Mouse (Mus musculus): ENCODE data around the gene Utp3. TPM values are rescaled to one million over a fixed set of nuclear protein-coding genes. Genes with fewer than 3 reads are reported as not detected.

The Utp3 gene
- polyA plus RNA-seq, 1 experiment, result 8.4 TPM

- H3K27me3 ChIP-seq (ENCODE audit: control insufficient read depth, insufficient read depth, low read length), result no peaks in the 10 kb centered on the region
- no peak overlapping the region for H3K4me3 ChIP-seq (ENCODE audit: control insufficient read depth, low read depth, low read length)
- TF ChIP-seq CTCF (IDR thresholded peaks at IDR 0.05; ENCODE audit: control insufficient read depth, insufficient read depth, insufficient replicate concordance, low read depth, low read length), result no peak
- TF ChIP-seq POLR2A (IDR thresholded peaks at IDR 0.05; ENCODE audit: control insufficient read depth, low read depth, low read length), result peak; percentile 46; the same call in 1 of the 2 replicates
- no peak overlapping the region for H3K27ac ChIP-seq (ENCODE audit: control insufficient read depth, insufficient read depth, low read depth, low read length)
- peaks cover 7% of the 10 kb centered on the region for H3K4me1 ChIP-seq (ENCODE audit: control insufficient read depth, insufficient read depth, low read length)
- no peaks in the 10 kb centered on the region for H3K36me3 ChIP-seq (ENCODE audit: control insufficient read depth, insufficient read depth, low read length)
Observed at GRCm38 (mm10) chr5:88587211-88587934, 33.1 kb downstream of the Utp3 start.

- no peak for TF ChIP-seq POLR2A (IDR thresholded peaks at IDR 0.05; ENCODE audit: control insufficient read depth, low read depth, low read length)
- Histone ChIP-seq H3K27me3 (ENCODE audit: control insufficient read depth, insufficient read depth, low read length) (no peaks in the 10 kb centered on the region), H3K27ac (ENCODE audit: control insufficient read depth, insufficient read depth, low read depth, low read length) (no peak overlapping the region), H3K36me3 (ENCODE audit: control insufficient read depth, insufficient read depth, low read length) (no peaks in the 10 kb centered on the region), H3K4me3 (ENCODE audit: control insufficient read depth, low read depth, low read length) (no peak overlapping the region), H3K4me1 (ENCODE audit: control insufficient read depth, insufficient read depth, low read length) (peaks cover 7% of the 10 kb centered on the region)
Observed at GRCm38 (mm10) chr5:88588481-88588880, 34.2 kb downstream of the Utp3 start.

- no peak for TF ChIP-seq POLR2A (IDR thresholded peaks at IDR 0.05; ENCODE audit: control insufficient read depth, low read depth, low read length)
- no peak for TF ChIP-seq CTCF (IDR thresholded peaks at IDR 0.05; ENCODE audit: control insufficient read depth, insufficient read depth, insufficient replicate concordance, low read depth, low read length)
- no peak overlapping the region for H3K4me3 ChIP-seq (ENCODE audit: control insufficient read depth, low read depth, low read length)
- no peaks in the 10 kb centered on the region for H3K36me3 ChIP-seq (ENCODE audit: control insufficient read depth, insufficient read depth, low read length)
Observed at GRCm38 (mm10) chr5:88593421-88594172, 39.3 kb downstream of the Utp3 start.

DNA sequence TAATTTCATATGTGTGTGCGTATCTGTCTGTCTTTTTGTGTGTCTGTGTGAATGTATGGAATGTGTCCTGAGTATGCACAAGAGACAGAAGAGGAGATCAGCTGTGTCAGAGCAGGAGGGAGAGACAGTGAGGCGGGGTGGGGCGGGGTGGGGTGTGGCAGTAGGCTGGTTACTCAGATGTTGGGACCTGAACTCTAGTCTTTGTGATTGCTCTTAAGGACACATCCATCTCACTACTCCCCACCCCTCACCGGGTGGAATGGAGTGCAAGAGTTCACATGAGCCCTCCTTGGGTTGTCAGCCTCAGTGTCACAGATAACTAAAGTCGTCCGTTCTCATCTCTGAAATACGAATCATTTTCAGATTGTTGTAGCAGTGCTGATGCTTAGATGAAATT lies 39.9 kb downstream of the Utp3 start:
- H3K27me3 ChIP-seq (ENCODE audit: control insufficient read depth, insufficient read depth, low read length), result no peaks in the 10 kb centered on the region
- H3K36me3 ChIP-seq (ENCODE audit: control insufficient read depth, insufficient read depth, low read length), result no peaks in the 10 kb centered on the region
- H3K4me1 ChIP-seq (ENCODE audit: control insufficient read depth, insufficient read depth, low read length), result peaks cover 3% of the 10 kb centered on the region; the same call in 1 of the 2 replicates
- H3K27ac ChIP-seq (ENCODE audit: control insufficient read depth, insufficient read depth, low read depth, low read length), result no peak overlapping the region
- no peak for TF ChIP-seq CTCF (IDR thresholded peaks at IDR 0.05; ENCODE audit: control insufficient read depth, insufficient read depth, insufficient replicate concordance, low read depth, low read length)
- no peak for TF ChIP-seq POLR2A (IDR thresholded peaks at IDR 0.05; ENCODE audit: control insufficient read depth, low read depth, low read length)
- H3K4me3 ChIP-seq (ENCODE audit: control insufficient read depth, low read depth, low read length), result no peak overlapping the region

More at GRCm38 (mm10) chr5:88593421-88594172, 39.3 kb downstream of the Utp3 start:
- Histone ChIP-seq H3K27ac (ENCODE audit: control insufficient read depth, insufficient read depth, low read depth, low read length) (no peak overlapping the region), H3K4me1 (ENCODE audit: control insufficient read depth, insufficient read depth, low read length) (no peaks in the 10 kb centered on the region), H3K27me3 (ENCODE audit: control insufficient read depth, insufficient read depth, low read length) (no peaks in the 10 kb centered on the region)

DNA sequence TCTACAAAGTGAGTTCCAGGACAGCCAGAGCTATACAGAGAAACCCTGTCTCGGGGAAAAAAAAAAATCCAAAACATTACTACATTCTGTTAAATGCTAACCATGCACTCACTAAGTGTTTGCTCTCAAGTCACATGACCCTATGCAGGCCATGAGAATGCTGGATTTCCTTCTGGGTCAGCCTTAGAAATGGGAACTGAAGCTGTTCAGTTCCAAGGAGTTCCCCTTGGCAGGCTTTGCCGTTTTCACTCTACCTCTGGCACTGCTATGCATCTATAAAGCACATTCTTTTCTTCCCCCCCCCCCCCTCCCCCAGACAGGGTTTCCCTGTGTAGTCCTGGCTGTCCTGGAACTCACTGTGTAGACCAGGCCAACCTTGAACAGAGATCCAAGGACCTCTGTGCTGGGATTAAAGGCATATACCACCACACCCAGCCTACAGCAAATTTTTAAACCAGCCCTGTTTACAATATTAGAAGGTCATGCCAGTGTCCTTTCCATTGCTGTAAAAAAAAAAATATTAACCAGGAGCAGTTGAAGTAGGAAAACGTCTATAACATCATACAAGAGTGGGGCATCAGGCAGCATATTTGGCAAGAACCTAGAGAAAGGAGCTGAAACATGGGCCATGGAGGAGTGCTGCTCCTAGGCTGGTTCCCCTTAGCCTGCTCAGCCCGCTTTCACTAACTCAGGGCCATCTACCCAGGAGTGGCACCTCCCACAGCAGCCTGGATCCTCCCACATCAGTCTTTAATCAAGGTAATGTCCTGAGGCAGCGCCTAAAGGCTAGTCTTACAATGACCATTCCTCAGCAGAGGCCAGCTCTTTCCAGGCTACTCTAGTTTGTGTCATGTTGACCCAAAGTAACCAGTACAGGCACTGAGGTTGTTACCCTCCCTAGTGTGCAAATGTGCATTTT lies 41.5 kb downstream of the Utp3 start:
- TF ChIP-seq POLR2A (IDR thresholded peaks at IDR 0.05; ENCODE audit: control insufficient read depth, low read depth, low read length), result no peak
- no peak for TF ChIP-seq CTCF (IDR thresholded peaks at IDR 0.05; ENCODE audit: control insufficient read depth, insufficient read depth, insufficient replicate concordance, low read depth, low read length)
- no peak overlapping the region for H3K27ac ChIP-seq (ENCODE audit: control insufficient read depth, insufficient read depth, low read depth, low read length)

DNA sequence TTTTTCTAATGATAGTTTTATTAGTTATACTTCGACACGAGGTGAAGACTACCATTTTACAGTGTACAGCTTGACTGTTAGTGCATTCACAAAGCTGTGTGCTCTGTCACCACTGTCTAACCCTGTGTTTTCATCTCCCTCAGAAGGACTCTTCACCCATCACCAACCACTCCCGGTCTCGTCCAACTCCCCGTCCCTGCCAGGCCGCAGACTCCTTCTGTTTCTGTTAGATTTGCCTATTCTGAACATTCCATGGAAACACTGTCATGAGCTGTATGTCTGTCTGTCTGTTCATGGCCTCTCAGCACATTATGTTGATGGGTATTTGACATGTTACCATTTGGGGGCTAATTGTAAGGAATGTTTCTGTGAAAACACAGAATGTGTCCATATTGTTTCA lies 44.7 kb downstream of the Utp3 start:
- no peak overlapping the region for H3K4me3 ChIP-seq (ENCODE audit: control insufficient read depth, low read depth, low read length)
- TF ChIP-seq POLR2A (IDR thresholded peaks at IDR 0.05; ENCODE audit: control insufficient read depth, low read depth, low read length), result no peak
- no peak for TF ChIP-seq CTCF (IDR thresholded peaks at IDR 0.05; ENCODE audit: control insufficient read depth, insufficient read depth, insufficient replicate concordance, low read depth, low read length)
- H3K4me1 ChIP-seq (ENCODE audit: control insufficient read depth, insufficient read depth, low read length), result peaks cover 3% of the 10 kb centered on the region; the same call in 1 of the 2 replicates
- H3K27me3 ChIP-seq (ENCODE audit: control insufficient read depth, insufficient read depth, low read length), result no peaks in the 10 kb centered on the region
- no peaks in the 10 kb centered on the region for H3K36me3 ChIP-seq (ENCODE audit: control insufficient read depth, insufficient read depth, low read length)
- H3K27ac ChIP-seq (ENCODE audit: control insufficient read depth, insufficient read depth, low read depth, low read length), result no peak overlapping the region

More for the DNA sequence above, 41.5 kb downstream of the Utp3 start:
- no peaks in the 10 kb centered on the region for H3K27me3 ChIP-seq (ENCODE audit: control insufficient read depth, insufficient read depth, low read length)
- no peak overlapping the region for H3K4me3 ChIP-seq (ENCODE audit: control insufficient read depth, low read depth, low read length)
- H3K36me3 ChIP-seq (ENCODE audit: control insufficient read depth, insufficient read depth, low read length), result no peaks in the 10 kb centered on the region
- H3K4me1 ChIP-seq (ENCODE audit: control insufficient read depth, insufficient read depth, low read length), result peaks cover 3% of the 10 kb centered on the region; the same call in 1 of the 2 replicates
